Mouse (Mus musculus) telencephalon, adult 2 months (tissue): Measurements from ENCODE around the gene Sema3b.

Experiments used
- DNase-seq: peaks from one replicate; pipeline ENCODE4 v3.0.0-alpha.2; 2011; ENCODE audit warnings: low read depth, low spot score

Gene Sema3b

GRCm38 (mm10) chr9:107612945-107613569, 4.0 kb upstream of the Sema3b start:
- DNase-seq, result no peak

- peak; percentile 93 for DNase-seq
Measured at GRCm38 (mm10) chr9:107612191-107612944, 3.3 kb upstream of the Sema3b start.

- peak; percentile 60 for DNase-seq
Measured at GRCm38 (mm10) chr9:107611456-107612190, 2.6 kb upstream of the Sema3b start.

GRCm38 (mm10) chr9:107609433-107609830, 403 bp upstream of the Sema3b start:
- DNase-seq, result no peak

- DNase-seq, result no peak
Measured at GRCm38 (mm10) chr9:107607653-107608245, 1.3 kb downstream of the Sema3b start.

GRCm38 (mm10) chr9:107607036-107607435, 2.0 kb downstream of the Sema3b start:
- DNase-seq, result no peak

GRCm38 (mm10) chr9:107606591-107606990, 2.4 kb downstream of the Sema3b start:
- no peak for DNase-seq

GRCm38 (mm10) chr9:107605041-107605661, 3.9 kb downstream of the Sema3b start:
- no peak for DNase-seq

GRCm38 (mm10) chr9:107603251-107603650, 5.8 kb downstream of the Sema3b start:
- no peak for DNase-seq

- DNase-seq, result peak; percentile 53
Measured at GRCm38 (mm10) chr9:107602068-107602648, 6.9 kb downstream of the Sema3b start.

- DNase-seq, result no peak
Measured at GRCm38 (mm10) chr9:107601275-107601674, 7.8 kb downstream of the Sema3b start.

GRCm38 (mm10) chr9:107600745-107601144, 8.3 kb downstream of the Sema3b start:
- DNase-seq, result no peak

GRCm38 (mm10) chr9:107599842-107600241, 9.2 kb downstream of the Sema3b start:
- DNase-seq, result no peak

- DNase-seq, result no peak
Measured at GRCm38 (mm10) chr9:107599433-107599832, 9.6 kb downstream of the Sema3b start.

- DNase-seq, result no peak
Measured at GRCm38 (mm10) chr9:107598385-107598784, 10.6 kb downstream of the Sema3b start.

GRCm38 (mm10) chr9:107596619-107597569, 12.1 kb downstream of the Sema3b start:
- no peak for DNase-seq

- DNase-seq, result no peak
Measured at GRCm38 (mm10) chr9:107594281-107595062, 14.6 kb downstream of the Sema3b start.

GRCm38 (mm10) chr9:107593101-107593976, 15.7 kb downstream of the Sema3b start:
- DNase-seq, result no peak

GRCm38 (mm10) chr9:107590773-107591060, 18.3 kb downstream of the Sema3b start:
- no peak for DNase-seq
